ENCODE assay signal across 14 mouse cellular contexts in genomic region chr16:38463305-38463704, GRCm38 (mm10). TPM values are rescaled to one million over a fixed set of nuclear protein-coding genes. Genes with fewer than 3 reads are reported as not detected.
"Had no signal": no experiment of that assay in that cellular context is flagged by ENCODE, and none has a peak within 500 bp of the region (broad histone marks: within the 10 kb centered on the region; RNA-seq: fewer than 3 reads in every experiment).

No protein-coding gene starts in this region.

- DNase-seq: gastrocnemius, postnatal 14 days; gastrocnemius, postnatal 36 days; heart, adult 18-20 months; heart, postnatal 10 days; heart, postnatal 36 days; kidney, adult 11 months; kidney, adult 2 months; kidney, adult 9 months; kidney, postnatal 14 days; kidney, postnatal 36 days; layer of hippocampus, adult 9-11 months; layer of hippocampus, postnatal 36 days; liver had no signal

RNA-seq across cellular contexts. Expression of gene Cd80, which starts 7.9 kb away (rescaled TPM):
- total RNA-seq: hematopoietic stem cell, adult 5-6 weeks had no signal

RNA-seq across cellular contexts. Expression of gene Pla1a, which starts 30.4 kb away (rescaled TPM):
- total RNA-seq: hematopoietic stem cell, adult 5-6 weeks had no signal
